Mouse (Mus musculus) heart, adult 2 months (tissue): ENCODE measurements around the gene Erbb4.

ENCODE experiments used
- CTCF ChIP-seq: fragments of 200-600 bp; IDR thresholded peaks from 2 replicates; pipeline ENCODE4 v1.8.1; 2022; ENCODE audit warnings: antibody characterized with exemption, mild to moderate bottlenecking, moderate library complexity
- EP300 ChIP-seq: fragments of 200-500 bp; IDR thresholded peaks from 2 replicates; pipeline ENCODE4 v1.6.1; 2011; ENCODE audit warnings: low read depth, low read length, control low read depth; ENCODE audit not compliant: insufficient read depth
- POLR2A ChIP-seq: fragments of 200-500 bp; IDR thresholded peaks from 2 replicates; pipeline ENCODE4 v1.6.1; 2011; ENCODE audit warnings: mild to moderate bottlenecking, low read depth, low read length, control low read depth; ENCODE audit not compliant: insufficient read depth

- no peak for TF ChIP-seq POLR2A
- no peak for TF ChIP-seq CTCF
- no peak for TF ChIP-seq EP300
These were observed 823.4 kb downstream of the Erbb4 start for GRCm38 (mm10) chr1:68284443-68284842.
